Mouse (Mus musculus): ENCODE data around the gene Kcnd2. TPM values are rescaled to one million over a fixed set of nuclear protein-coding genes. Genes with fewer than 3 reads are reported as not detected.

Kcnd2 gene
- polyA plus RNA-seq, 1 experiment from 2014 or later: 0.22 TPM

DNA sequence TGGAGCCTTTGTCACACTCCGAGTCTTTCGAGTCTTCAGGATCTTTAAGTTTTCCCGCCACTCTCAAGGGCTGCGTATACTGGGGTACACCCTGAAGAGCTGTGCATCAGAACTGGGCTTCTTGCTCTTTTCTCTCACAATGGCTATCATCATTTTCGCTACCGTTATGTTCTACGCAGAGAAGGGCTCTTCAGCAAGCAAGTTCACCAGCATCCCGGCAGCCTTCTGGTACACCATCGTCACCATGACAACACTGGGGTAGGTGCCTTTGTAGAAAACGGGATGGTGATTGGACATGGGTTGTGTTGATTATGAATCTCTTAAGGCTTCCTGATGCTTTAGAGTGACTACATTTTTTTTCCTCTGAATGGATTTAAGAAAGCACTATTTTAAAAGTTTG is 1.9 kb downstream of the Kcnd2 start:
- H3K4me3 ChIP-seq (ENCODE audit: low read depth, low read length): no peak overlapping the region
- peaks cover 26% of the 10 kb centered on the region for H3K27me3 ChIP-seq (ENCODE audit: insufficient read depth, low read length)
- WGBS: 88% methylated on average over 10 of the region's 10 CpGs
- H3K4me2 ChIP-seq: no peak overlapping the region
- no peaks in the 10 kb centered on the region for H3K36me3 ChIP-seq (ENCODE audit: insufficient read depth)
- TF ChIP-seq CTCF (IDR thresholded peaks at IDR 0.05; ENCODE audit: low read depth): no peak
- no peaks in the 10 kb centered on the region for H3K9me3 ChIP-seq (ENCODE audit: low read depth, low read length)
- DNase-seq (no peak), ATAC-seq (ENCODE audit: insufficient read depth) (no peak)
- H3K9ac ChIP-seq: no peak overlapping the region
- H3K27ac ChIP-seq (ENCODE audit: low read depth): no peak overlapping the region
- no peaks in the 10 kb centered on the region for H3K4me1 ChIP-seq (ENCODE audit: insufficient read depth)

DNA sequence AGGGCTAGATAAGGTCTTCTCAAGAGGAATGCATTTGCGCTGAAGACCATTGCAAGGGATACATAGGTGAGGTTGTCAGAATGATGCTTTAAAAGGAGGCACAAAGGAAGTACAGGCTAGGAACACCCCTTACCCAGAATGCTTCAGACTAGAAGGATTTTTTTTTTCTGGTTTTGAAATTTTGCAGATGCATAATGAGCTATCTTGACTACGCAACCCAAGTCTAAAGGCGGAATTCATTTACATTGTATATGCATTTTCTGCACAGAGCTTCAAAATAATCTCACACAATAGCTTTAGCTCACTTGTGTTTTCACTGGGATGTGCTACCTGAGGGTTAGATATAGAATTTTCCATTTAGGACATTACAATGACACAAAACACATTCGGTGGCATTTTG is 10.8 kb downstream of the Kcnd2 start:
- Histone ChIP-seq H3K4me2 (no peak overlapping the region), H3K27me3 (ENCODE audit: insufficient read depth, low read length) (no peaks in the 10 kb centered on the region), H3K4me3 (ENCODE audit: low read depth, low read length) (no peak overlapping the region), H3K36me3 (ENCODE audit: insufficient read depth) (no peaks in the 10 kb centered on the region), H3K4me1 (ENCODE audit: insufficient read depth) (no peaks in the 10 kb centered on the region), H3K9ac (no peak overlapping the region), H3K27ac (ENCODE audit: low read depth) (no peak overlapping the region), H3K9me3 (ENCODE audit: low read depth, low read length) (no peaks in the 10 kb centered on the region)
- WGBS: 92% methylated on average over 4 of the region's 4 CpGs
- no peak for DNase-seq
- no peak for ATAC-seq (ENCODE audit: insufficient read depth)
- TF ChIP-seq CTCF (IDR thresholded peaks at IDR 0.05; ENCODE audit: low read depth): no peak

DNA sequence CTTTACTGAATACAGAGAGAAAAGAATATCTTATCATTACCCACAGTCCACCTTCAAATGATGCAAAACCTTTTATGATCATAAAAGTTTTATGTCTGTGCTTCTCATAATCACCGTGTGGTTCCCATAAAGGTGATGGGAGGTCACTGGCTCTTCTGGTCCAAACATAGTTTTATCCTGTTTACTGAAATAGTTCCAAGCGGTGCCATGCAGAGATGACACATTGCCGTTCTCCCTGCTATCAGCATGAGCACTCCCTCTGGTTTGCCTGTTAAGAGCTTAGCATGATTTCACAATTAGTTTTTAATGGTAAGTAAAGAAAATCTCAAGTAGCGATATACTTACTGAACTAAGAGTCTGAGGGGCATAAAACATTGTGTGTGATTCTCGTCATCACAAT is 43.7 kb downstream of the Kcnd2 start:
- ATAC-seq (ENCODE audit: insufficient read depth) (no peak), DNase-seq (no peak)
- no peak for TF ChIP-seq CTCF (IDR thresholded peaks at IDR 0.05; ENCODE audit: low read depth)
- Histone ChIP-seq H3K27ac (ENCODE audit: low read depth) (no peak overlapping the region), H3K36me3 (ENCODE audit: insufficient read depth) (no peaks in the 10 kb centered on the region), H3K9me3 (ENCODE audit: low read depth, low read length) (no peaks in the 10 kb centered on the region), H3K9ac (no peak overlapping the region), H3K4me1 (ENCODE audit: insufficient read depth) (no peaks in the 10 kb centered on the region), H3K4me3 (ENCODE audit: low read depth, low read length) (no peak overlapping the region), H3K4me2 (no peak overlapping the region), H3K27me3 (ENCODE audit: insufficient read depth, low read length) (no peaks in the 10 kb centered on the region)
- WGBS: 52% methylated on average over 5 of the region's 5 CpGs

DNA sequence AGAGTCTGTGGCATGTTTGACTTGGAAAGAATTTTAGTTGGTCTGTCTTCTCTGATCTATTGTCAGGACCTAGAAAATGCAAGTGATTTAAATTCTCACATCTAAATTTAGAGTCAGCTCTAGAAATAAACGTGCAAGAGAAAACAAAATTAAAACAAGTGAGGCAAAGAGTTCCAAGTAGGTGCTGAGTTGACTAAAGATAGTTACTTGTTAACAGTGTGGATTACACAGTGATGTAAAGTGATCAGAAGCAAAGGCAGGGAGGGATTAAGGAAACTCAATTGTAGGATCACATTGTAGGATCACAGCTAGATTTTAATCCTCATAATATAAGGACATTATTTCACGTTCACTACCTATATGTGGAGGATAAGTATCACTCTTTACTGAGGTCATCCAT is 52.6 kb downstream of the Kcnd2 start:
- Histone ChIP-seq H3K36me3 (ENCODE audit: insufficient read depth) (no peaks in the 10 kb centered on the region), H3K27me3 (ENCODE audit: insufficient read depth, low read length) (no peaks in the 10 kb centered on the region), H3K4me1 (ENCODE audit: insufficient read depth) (no peaks in the 10 kb centered on the region), H3K4me3 (ENCODE audit: low read depth, low read length) (no peak overlapping the region), H3K4me2 (no peak overlapping the region), H3K9ac (no peak overlapping the region), H3K9me3 (ENCODE audit: low read depth, low read length) (no peaks in the 10 kb centered on the region), H3K27ac (ENCODE audit: low read depth) (no peak overlapping the region)
- DNase-seq (no peak), ATAC-seq (ENCODE audit: insufficient read depth) (no peak)
- WGBS: 51% methylated on average over 2 of the region's 2 CpGs
- TF ChIP-seq CTCF (IDR thresholded peaks at IDR 0.05; ENCODE audit: low read depth): no peak

DNA sequence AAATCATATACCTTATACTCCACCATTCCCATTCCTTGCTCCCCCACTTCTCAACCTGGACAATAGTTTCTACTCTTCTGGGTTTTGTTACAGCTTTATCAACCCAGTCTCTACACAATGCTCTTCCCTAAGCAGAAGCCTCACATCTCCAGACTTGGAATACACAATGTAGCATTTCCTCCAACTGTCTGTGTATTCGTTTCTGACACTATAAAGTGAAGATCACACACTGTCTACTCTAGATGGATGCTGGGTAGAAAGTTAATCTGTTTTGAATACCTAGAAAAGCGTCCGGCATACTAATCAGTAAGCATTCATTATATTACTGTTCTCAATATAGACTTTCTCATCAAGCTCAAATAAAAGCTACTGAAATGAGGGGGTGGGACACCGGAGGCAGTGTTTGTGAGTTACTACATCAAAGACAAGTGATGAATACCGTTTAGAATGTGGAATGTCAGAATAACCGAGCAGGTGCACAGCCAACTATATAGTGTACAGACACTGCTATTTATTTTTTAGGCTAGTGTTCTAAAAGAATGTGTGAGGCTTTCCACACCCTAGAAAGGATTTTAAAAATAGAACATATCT is 62.1 kb downstream of the Kcnd2 start:
- DNase-seq: no peak
- no peak overlapping the region for H3K4me2 ChIP-seq
- no peaks in the 10 kb centered on the region for H3K4me1 ChIP-seq (ENCODE audit: insufficient read depth)

DNA sequence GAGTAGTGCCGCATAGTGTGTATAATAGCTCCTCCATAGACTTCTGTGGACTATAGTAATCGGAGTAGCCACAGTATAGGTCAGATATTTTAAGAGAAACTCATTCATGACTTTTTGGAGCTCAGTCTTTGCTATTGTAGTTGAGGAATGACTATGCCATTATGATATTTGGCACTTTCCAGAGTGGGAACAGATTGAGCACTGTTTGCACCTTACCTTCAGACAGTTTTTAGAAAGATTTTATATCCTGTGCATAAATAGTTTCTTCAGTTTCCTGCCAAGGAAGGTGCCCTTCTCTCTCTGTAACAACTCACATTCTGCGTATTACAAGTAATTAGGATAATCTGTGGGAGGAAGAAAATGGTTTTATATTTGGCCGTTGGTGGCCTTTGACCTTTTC is 89.6 kb downstream of the Kcnd2 start:
- no peak overlapping the region for H3K4me2 ChIP-seq
- no peaks in the 10 kb centered on the region for H3K9me3 ChIP-seq (ENCODE audit: low read depth, low read length)
- H3K27me3 ChIP-seq (ENCODE audit: insufficient read depth, low read length): no peaks in the 10 kb centered on the region
- H3K27ac ChIP-seq (ENCODE audit: low read depth): no peak overlapping the region
- H3K36me3 ChIP-seq (ENCODE audit: insufficient read depth): no peaks in the 10 kb centered on the region
- DNase-seq (no peak), ATAC-seq (ENCODE audit: insufficient read depth) (no peak)
- no peak overlapping the region for H3K9ac ChIP-seq
- no peak overlapping the region for H3K4me3 ChIP-seq (ENCODE audit: low read depth, low read length)
- H3K4me1 ChIP-seq (ENCODE audit: insufficient read depth): no peaks in the 10 kb centered on the region
- no peak for TF ChIP-seq CTCF (IDR thresholded peaks at IDR 0.05; ENCODE audit: low read depth)
- 88% methylated on average over 4 of the region's 4 CpGs for WGBS

More for the DNA sequence above, 62.1 kb downstream of the Kcnd2 start:
- Histone ChIP-seq H3K9me3 (ENCODE audit: low read depth, low read length) (no peaks in the 10 kb centered on the region), H3K27ac (ENCODE audit: low read depth) (no peak overlapping the region), H3K27me3 (ENCODE audit: insufficient read depth, low read length) (no peaks in the 10 kb centered on the region), H3K4me3 (ENCODE audit: low read depth, low read length) (no peak overlapping the region), H3K9ac (no peak overlapping the region), H3K36me3 (ENCODE audit: insufficient read depth) (no peaks in the 10 kb centered on the region)
- 70% methylated on average over 6 of the region's 6 CpGs for WGBS
- no peak for ATAC-seq (ENCODE audit: insufficient read depth)
- TF ChIP-seq CTCF (IDR thresholded peaks at IDR 0.05; ENCODE audit: low read depth): no peak

DNA sequence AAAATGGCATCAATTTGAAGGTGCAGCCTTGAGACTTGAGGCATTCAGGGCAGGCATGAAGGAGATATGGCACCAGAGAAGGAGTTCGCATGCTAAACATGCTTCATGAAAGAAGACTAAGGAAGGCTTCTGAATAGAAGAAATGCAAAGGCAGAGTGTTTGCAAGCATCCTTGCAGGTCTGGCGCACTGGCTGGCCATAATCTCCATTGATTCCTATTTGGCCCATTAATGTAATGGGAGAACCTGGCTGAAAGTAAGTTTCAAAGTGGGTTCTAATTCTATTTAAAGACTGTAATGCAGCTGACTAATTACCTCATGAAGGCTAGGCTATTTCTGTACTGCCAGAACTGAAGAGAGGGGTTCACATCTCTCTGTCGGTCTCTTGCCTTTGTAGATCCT is 94.9 kb downstream of the Kcnd2 start:
- H3K9ac ChIP-seq: no peak overlapping the region
- H3K36me3 ChIP-seq (ENCODE audit: insufficient read depth): no peaks in the 10 kb centered on the region
- no peak for ATAC-seq (ENCODE audit: insufficient read depth)
- H3K4me1 ChIP-seq (ENCODE audit: insufficient read depth): no peaks in the 10 kb centered on the region
- DNase-seq: no peak
- H3K9me3 ChIP-seq (ENCODE audit: low read depth, low read length): no peaks in the 10 kb centered on the region
- TF ChIP-seq CTCF (IDR thresholded peaks at IDR 0.05; ENCODE audit: low read depth): no peak
- H3K4me3 ChIP-seq (ENCODE audit: low read depth, low read length): no peak overlapping the region
- H3K27ac ChIP-seq (ENCODE audit: low read depth): no peak overlapping the region
- H3K4me2 ChIP-seq: no peak overlapping the region
- no peaks in the 10 kb centered on the region for H3K27me3 ChIP-seq (ENCODE audit: insufficient read depth, low read length)
- WGBS: 86% methylated on average over 3 of the region's 3 CpGs

DNA sequence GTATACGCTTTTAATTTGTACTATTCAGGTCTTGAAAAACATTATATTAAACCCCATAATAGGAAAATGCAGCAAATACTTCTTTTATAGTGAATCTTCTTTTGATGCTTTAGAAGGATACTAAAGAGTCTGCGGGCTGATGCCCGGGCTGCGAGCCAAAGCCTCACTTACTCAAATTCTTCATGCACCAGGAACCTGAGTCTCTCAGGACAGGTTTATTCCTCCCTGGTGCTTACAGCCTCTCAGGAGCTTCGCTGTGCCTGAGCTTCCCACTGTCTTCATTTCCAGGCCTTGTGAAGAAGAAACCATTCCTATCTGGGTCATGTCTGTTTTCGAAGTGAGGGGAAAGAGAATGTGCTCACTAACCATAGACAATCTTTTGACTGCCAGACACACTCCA is 106.1 kb downstream of the Kcnd2 start:
- no peaks in the 10 kb centered on the region for H3K36me3 ChIP-seq (ENCODE audit: insufficient read depth)
- H3K4me3 ChIP-seq (ENCODE audit: low read depth, low read length): no peak overlapping the region
- no peak overlapping the region for H3K27ac ChIP-seq (ENCODE audit: low read depth)
- H3K4me2 ChIP-seq: no peak overlapping the region
- no peaks in the 10 kb centered on the region for H3K4me1 ChIP-seq (ENCODE audit: insufficient read depth)
- DNase-seq (no peak), ATAC-seq (ENCODE audit: insufficient read depth) (no peak)
- H3K27me3 ChIP-seq (ENCODE audit: insufficient read depth, low read length): no peaks in the 10 kb centered on the region
- 82% methylated on average over 6 of the region's 6 CpGs for WGBS
- H3K9me3 ChIP-seq (ENCODE audit: low read depth, low read length): no peaks in the 10 kb centered on the region
- TF ChIP-seq CTCF (IDR thresholded peaks at IDR 0.05; ENCODE audit: low read depth): no peak
- no peak overlapping the region for H3K9ac ChIP-seq

All from lung, embryonic 14.5 days (tissue).